Mouse (Mus musculus): ENCODE data around the gene Adad1.

GRCm38 (mm10) chr3:37146810-37147209 is 83.5 kb downstream of the Adad1 start:
- TF ChIP-seq CTCF (conservative IDR thresholded peaks at IDR 0.05; ENCODE audit: low read length) (no peak), NANOG (IDR thresholded peaks at IDR 0.05; ENCODE audit: borderline replicate concordance, low read length) (no peak)
